Mouse (Mus musculus) midbrain, embryonic 14.5 days (tissue): ENCODE results near the gene Tfap2a. TPM values are rescaled to one million over a fixed set of nuclear protein-coding genes. Genes with fewer than 3 reads are reported as not detected.

Experiments
- polyA plus RNA-seq: library from polyadenylated mRNA; unstranded; fragments of >200 nt; fragmentation: Nextera tagmentation; extraction: Ambion mirVana; gene quantifications from 2 replicates; pipeline ENCODE4 v1.2.1, GENCODE M21; 2014

Tfap2a gene
- polyA plus RNA-seq, 1 experiment from 2014 or later, result 11.8 TPM

Other genes with a start within 250 kb of the Tfap2a start
- 3.9 and 5.3 TPM in 2 replicates for gene Gcnt2, start 121.4 kb upstream of the Tfap2a start, polyA plus RNA-seq